Mouse (Mus musculus) midbrain, embryonic 13.5 days (tissue): ENCODE data around the gene Egr2. TPM values are rescaled to one million over a fixed set of nuclear protein-coding genes. Genes with fewer than 3 reads are reported as not detected.

Source experiments
- ATAC-seq: fragments of 200-750 bp; cut with Nextera tagmentation; 2 replicates; pipeline ENCODE4 v1.8.0; 2017; ENCODE audit warnings: mild to moderate bottlenecking, moderate TSS enrichment, moderate library complexity
- H3K27ac ChIP-seq: fragments of 300-500 bp; sonication (generic); 2 replicates; pipeline ENCODE4 v1.5.1; 2015; ENCODE audit warnings: inconsistent platforms, mild to moderate bottlenecking, moderate library complexity
- H3K27me3 ChIP-seq: fragments of 300-500 bp; sonication (generic); 2 replicates; pipeline ENCODE4 v1.6.1; 2015; ENCODE audit warnings: mild to moderate bottlenecking, inconsistent platforms
- H3K36me3 ChIP-seq: fragments of 300-500 bp; sonication (generic); 2 replicates; pipeline ENCODE4 v1.6.1; 2015; ENCODE audit warnings: mild to moderate bottlenecking, inconsistent platforms
- H3K4me1 ChIP-seq: fragments of 300-500 bp; sonication (generic); replicated peaks from 2 replicates; pipeline ENCODE4 v1.6.1; 2015; ENCODE audit warnings: inconsistent platforms
- H3K4me2 ChIP-seq: fragments of 300-500 bp; sonication (generic); replicated peaks from 2 replicates; pipeline ENCODE4 v1.6.1; 2015; ENCODE audit warnings: moderate library complexity, mild to moderate bottlenecking, inconsistent platforms
- H3K4me3 ChIP-seq: fragments of 300-500 bp; sonication (generic); replicated peaks from 2 replicates; pipeline ENCODE4 v1.5.1; 2015; ENCODE audit warnings: mild to moderate bottlenecking, inconsistent platforms
- H3K9ac ChIP-seq: fragments of 300-500 bp; sonication (generic); replicated peaks from 2 replicates; pipeline ENCODE4 v1.6.1; 2015; ENCODE audit warnings: mild to moderate bottlenecking, inconsistent platforms
- H3K9me3 ChIP-seq: fragments of 300-500 bp; sonication (generic); 2 replicates; pipeline ENCODE4 v1.6.1; 2016; ENCODE audit warnings: mild to moderate bottlenecking, inconsistent platforms
- WGBS: fragments of 180-500 bp; shearing (Covaris S2); methylation state at CpG from one replicate; pipeline ENCODE4 v1.1.7; 2015; 5-methylcytosine and 5-hydroxymethylcytosine counted together
- polyA plus RNA-seq: library from polyadenylated mRNA; unstranded; fragments of >200 nt; fragmentation: Nextera tagmentation; extraction: Ambion mirVana; gene quantifications from 2 replicates; pipeline ENCODE4 v1.2.1, GENCODE M21; 2015

Gene Egr2
- polyA plus RNA-seq, 1 experiment from 2014 or later = 0.24 TPM

DNA sequence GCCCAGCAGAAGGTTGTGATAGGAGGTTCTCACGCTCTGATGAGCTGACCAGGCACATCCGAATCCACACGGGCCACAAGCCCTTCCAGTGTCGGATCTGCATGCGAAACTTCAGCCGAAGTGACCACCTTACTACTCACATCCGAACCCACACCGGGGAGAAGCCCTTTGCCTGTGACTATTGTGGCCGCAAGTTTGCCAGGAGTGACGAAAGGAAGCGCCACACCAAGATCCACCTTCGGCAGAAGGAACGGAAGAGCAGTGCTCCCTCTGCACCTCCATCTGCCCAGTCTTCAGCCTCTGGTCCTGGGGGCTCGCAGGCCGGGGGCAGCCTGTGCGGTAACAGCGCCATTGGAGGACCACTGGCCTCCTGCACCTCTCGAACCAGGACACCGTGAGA is 5.3 kb downstream of the Egr2 start:
- Histone ChIP-seq H3K9me3 (no peaks in the 10 kb centered on the region), H3K27me3 (peaks cover 73% of the 10 kb centered on the region), H3K27ac (no peak overlapping the region), H3K9ac (no peak overlapping the region), H3K4me2 (no peak overlapping the region), H3K36me3 (no peaks in the 10 kb centered on the region), H3K4me1 (peaks cover 55% of the 10 kb centered on the region), H3K4me3 (no peak overlapping the region)
- ATAC-seq = no peak
- WGBS = 15% methylated on average over 19 of the region's 19 CpGs

DNA sequence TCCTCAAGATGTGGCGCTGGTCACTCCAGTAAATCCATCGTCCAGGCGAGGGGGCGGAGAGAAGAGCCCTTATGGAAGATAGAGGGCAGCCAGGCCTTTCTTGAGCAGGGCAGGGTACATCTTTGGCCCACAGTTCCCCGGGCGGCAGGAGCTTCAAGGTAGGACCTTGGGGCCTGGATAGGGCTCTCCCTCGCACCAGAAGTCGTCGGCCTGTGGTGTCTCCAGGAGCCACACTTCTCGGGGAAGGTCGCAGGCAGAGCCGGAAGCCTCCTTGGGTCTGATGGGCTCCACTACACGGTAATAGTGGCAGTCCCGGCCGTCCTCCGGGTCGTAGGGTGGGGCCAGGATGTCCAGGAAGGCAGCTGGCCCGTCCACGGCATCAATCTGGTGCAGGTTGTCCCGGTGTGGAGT is 12.6 kb downstream of the Egr2 start:
- H3K36me3 ChIP-seq = no peaks in the 10 kb centered on the region
- H3K9ac ChIP-seq = peak overlapping the region; percentile 89
- H3K4me1 ChIP-seq = peaks cover 47% of the 10 kb centered on the region
- H3K4me2 ChIP-seq = peak overlapping the region; percentile 97
- WGBS = under 1% methylated on average over 20 of the region's 20 CpGs
- peaks cover 10% of the 10 kb centered on the region for H3K27me3 ChIP-seq
- H3K4me3 ChIP-seq = peak overlapping the region; percentile 87
- H3K27ac ChIP-seq = peak overlapping the region; percentile 97
- no peaks in the 10 kb centered on the region for H3K9me3 ChIP-seq
- peak; percentile 29 for ATAC-seq

DNA sequence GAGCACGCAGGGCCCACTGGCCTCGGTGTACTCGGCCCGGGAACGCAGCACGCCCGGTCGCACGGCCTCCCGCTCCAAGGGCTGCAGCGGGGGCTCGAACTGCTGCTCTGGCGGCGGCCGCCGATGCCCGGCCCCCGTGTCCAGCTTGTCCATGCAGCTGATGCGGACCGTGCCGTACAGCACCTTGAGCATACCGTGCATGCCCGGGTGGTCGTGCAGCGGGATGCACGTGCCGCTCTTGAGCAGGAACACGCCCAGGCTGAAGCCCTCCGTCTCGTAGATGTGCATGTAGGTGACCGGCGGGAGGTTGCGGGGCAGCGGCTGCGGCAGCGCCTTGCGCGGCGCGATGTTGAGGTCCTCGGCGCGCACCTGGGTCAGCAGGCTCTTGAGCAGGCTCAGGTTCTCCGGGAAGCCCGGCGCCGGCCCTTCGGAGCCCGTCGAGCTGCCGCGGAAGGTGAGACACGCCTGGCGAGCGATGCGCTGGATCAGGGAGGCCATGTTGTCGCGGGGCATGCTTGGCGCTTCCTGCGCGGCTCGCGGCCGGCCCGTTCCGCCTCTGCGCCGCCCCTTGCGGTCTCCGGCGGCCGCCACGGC is 13.1 kb downstream of the Egr2 start:
- under 1% methylated on average over 73 of the region's 73 CpGs for WGBS
- no peaks in the 10 kb centered on the region for H3K9me3 ChIP-seq
- peak; percentile 82 for ATAC-seq
- H3K9ac ChIP-seq = peak overlapping the region; percentile 89
- H3K4me3 ChIP-seq = peak overlapping the region; percentile 87
- peak overlapping the region; percentile 97 for H3K27ac ChIP-seq
- peaks cover 7% of the 10 kb centered on the region; the same call in 1 of the 2 replicates for H3K27me3 ChIP-seq
- H3K4me2 ChIP-seq = peak overlapping the region; percentile 97
- no peaks in the 10 kb centered on the region for H3K36me3 ChIP-seq
- peaks cover 47% of the 10 kb centered on the region for H3K4me1 ChIP-seq

DNA sequence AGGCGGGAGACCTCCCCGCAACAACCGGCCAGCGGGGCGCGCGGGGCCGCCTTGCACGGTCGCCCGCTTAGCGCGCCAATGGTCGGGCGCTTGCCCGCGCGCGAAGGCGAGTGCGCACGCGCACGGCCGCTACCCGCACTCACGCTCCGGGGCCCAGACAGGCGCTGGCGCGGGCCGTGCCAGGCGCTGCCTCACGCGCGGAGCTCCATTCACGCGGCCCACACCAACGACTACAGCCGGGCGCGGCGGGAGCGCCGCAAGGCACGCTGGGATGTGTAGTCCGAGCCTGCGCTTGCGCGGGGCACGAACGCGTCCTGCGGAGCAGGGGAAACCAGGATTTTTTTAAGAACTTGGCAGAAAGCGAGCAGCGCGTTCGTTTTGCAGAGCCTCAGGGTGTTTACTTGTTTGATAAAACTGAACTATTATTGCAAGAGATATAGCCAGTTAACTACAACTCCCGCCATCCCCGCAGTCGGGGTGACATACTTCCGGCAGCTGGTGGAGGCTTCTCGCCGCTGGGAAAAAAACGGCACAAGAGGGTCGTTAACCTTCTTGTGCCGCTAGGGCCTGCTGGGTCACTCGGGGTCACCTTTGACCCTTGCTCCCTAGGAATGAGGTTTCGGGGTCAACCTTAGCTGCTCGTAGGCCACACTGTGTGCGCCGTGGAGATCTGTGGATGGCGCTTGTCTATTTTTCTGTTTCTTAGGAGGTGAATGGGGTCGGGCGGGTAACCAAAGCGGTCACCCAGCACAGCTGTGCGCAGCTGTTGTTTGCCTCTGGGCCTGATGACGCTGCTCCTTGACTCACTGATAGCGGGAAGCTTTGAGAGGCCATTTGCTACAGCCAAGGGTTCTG is 13.8 kb downstream of the Egr2 start, which contains the start of gene Ado:
Gene Ado (minus strand): TSS at position 79 of the 855 bp plus-strand sequence.
- Histone ChIP-seq H3K4me1 (peaks cover 47% of the 10 kb centered on the region), H3K4me3 (peak within 1 kb of the TSS; percentile 87), H3K27ac (peak within 1 kb of the TSS; percentile 97), H3K27me3 (peaks cover 11% of the 10 kb centered on the region), H3K4me2 (peak within 1 kb of the TSS; percentile 97), H3K36me3 (no peaks in the 10 kb centered on the region), H3K9me3 (no peaks in the 10 kb centered on the region), H3K9ac (peak within 1 kb of the TSS; percentile 89)
- peak; percentile 99 for ATAC-seq
- under 1% methylated on average over 78 of the region's 79 CpGs for WGBS

DNA sequence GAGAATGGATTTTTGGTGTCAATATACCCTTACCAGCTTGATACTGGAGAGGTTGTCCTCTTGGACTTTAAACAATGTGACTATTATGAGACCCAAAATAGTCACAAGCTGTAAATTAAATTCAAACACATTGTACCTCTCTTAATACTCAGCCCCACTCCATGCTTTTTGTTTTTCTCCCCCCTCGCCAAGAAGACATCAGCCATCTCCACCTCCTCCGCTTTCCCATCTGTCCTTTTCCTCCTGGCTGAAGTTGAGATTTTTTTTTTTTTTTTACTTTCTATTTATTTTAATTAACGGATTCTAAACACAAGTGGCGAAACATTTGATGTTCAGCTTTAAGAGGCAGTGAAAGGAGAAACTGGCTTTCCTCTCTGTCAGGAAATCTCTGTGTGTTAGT is 22.8 kb downstream of the Egr2 start:
- ATAC-seq = no peak
- H3K27ac ChIP-seq = no peak overlapping the region
- no peak overlapping the region for H3K4me3 ChIP-seq
- peaks cover 9% of the 10 kb centered on the region for H3K4me1 ChIP-seq
- peaks cover 5% of the 10 kb centered on the region; the same call in 1 of the 2 replicates for H3K9me3 ChIP-seq
- no peaks in the 10 kb centered on the region for H3K36me3 ChIP-seq
- H3K27me3 ChIP-seq = peaks cover 20% of the 10 kb centered on the region
- H3K9ac ChIP-seq = no peak overlapping the region
- H3K4me2 ChIP-seq = no peak overlapping the region
- 87% methylated on average over 4 of the region's 4 CpGs for WGBS

DNA sequence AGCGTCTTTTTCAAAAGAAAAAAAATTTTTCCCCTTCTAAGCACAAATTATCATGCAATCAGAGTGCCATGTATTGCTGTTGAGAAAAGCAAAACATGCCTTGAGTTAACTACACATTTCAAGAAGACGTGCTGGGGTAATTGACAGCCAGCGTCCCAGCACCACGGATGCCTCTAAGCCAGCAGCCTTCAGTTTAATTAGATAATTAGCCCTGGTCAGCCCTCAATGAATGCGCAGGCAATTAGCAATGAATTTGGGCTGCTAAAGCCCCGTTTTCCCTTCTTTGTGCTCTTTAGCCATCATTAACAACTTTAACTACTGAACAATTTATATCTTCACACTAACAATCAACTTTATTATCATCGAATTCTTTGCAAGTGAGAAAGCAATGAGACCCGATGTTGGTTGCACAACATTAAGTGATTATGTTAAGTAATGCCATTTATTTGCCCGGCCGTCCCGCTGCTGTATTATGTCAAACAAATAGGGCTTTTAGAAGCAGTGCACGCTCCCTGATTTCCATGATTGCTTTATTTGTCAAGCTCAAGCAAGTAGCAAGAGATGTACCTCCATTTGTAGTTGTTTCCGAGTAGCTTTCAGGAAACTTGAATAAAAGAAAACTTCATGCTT is 24.6 kb downstream of the Egr2 start:
- Histone ChIP-seq H3K4me2 (no peak overlapping the region; the same call in 1 of the 2 replicates), H3K4me3 (no peak overlapping the region), H3K9ac (no peak overlapping the region), H3K36me3 (no peaks in the 10 kb centered on the region), H3K9me3 (peaks cover 5% of the 10 kb centered on the region; the same call in 1 of the 2 replicates), H3K27ac (no peak overlapping the region), H3K27me3 (peaks cover 31% of the 10 kb centered on the region), H3K4me1 (peaks cover 9% of the 10 kb centered on the region)
- WGBS = 36% methylated on average over 13 of the region's 13 CpGs
- peak; percentile 30; the same call in 1 of the 2 replicates for ATAC-seq

DNA sequence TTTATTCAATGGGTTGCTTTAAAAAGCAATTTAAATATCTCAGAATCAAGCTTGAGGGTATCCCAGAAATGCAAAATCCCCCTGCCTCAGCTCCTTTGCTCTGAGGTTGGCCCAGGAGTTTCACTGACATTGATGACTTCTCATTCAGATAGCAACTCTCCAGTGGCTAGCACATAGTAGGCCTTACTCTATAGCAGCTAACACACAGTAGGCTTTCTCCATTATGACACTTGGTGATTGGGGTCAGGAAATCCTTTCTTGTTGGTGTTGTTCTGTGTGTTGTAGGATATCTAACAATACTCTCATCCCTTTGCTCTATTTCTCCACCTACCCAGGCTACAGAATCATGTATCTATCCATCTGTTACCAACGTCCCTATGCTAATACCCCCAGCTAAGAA is 25.9 kb downstream of the Egr2 start:
- H3K4me1 ChIP-seq = peaks cover 15% of the 10 kb centered on the region
- ATAC-seq = no peak
- no peak overlapping the region for H3K4me2 ChIP-seq
- no peak overlapping the region for H3K4me3 ChIP-seq
- H3K27me3 ChIP-seq = peaks cover 35% of the 10 kb centered on the region
- H3K9ac ChIP-seq = no peak overlapping the region
- H3K9me3 ChIP-seq = peaks cover 5% of the 10 kb centered on the region; the same call in 1 of the 2 replicates
- H3K27ac ChIP-seq = no peak overlapping the region
- WGBS = 81% methylated on average over 1 of the region's 1 CpGs
- no peaks in the 10 kb centered on the region for H3K36me3 ChIP-seq

DNA sequence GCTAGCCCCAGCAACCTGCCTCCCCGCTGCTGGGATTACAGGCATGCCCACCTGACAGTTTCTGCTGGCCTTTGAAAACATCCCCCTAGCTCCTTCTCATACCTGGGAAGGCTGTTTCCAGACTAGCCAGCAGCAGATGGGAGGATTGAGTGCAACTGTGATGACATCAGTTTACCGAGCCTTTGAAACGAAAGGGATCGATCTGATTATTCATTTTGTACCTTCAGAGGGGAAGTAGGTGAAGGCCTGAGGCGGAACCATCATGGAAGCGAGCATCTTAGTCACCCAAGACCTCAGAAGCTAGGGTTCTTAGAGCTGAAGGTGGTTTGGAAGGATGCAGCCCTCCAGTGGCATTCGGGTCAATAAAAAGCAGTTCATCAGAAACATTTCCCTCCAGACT is 29.2 kb downstream of the Egr2 start:
- Histone ChIP-seq H3K9ac (no peak overlapping the region), H3K4me2 (no peak overlapping the region), H3K4me3 (no peak overlapping the region), H3K4me1 (peaks cover 16% of the 10 kb centered on the region), H3K36me3 (no peaks in the 10 kb centered on the region), H3K27me3 (peaks cover 32% of the 10 kb centered on the region), H3K27ac (no peak overlapping the region), H3K9me3 (no peaks in the 10 kb centered on the region)
- ATAC-seq = no peak
- 93% methylated on average over 7 of the region's 7 CpGs for WGBS

DNA sequence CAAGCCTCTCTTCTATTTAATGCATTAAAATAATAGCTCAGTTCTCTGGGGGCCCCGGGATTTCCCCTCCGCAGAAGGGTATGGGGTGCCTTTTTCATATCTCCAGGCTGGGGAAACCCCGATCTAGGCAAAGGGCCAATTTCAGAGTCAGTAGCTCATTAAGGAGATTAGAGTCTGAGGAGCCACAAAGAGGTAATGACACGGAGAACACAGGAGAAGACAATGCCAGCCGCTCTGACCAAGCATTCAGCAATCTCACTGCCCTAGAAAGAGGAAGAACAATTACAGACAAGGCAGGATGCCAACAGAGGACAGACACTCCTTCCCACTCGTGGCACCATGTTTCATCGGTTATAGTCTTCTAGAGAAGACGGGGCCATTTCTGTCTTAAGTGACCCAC is 30.8 kb downstream of the Egr2 start:
- Histone ChIP-seq H3K9me3 (no peaks in the 10 kb centered on the region), H3K27me3 (peaks cover 32% of the 10 kb centered on the region), H3K4me3 (no peak overlapping the region), H3K4me2 (no peak overlapping the region), H3K4me1 (peaks cover 7% of the 10 kb centered on the region; the same call in 1 of the 2 replicates), H3K27ac (no peak overlapping the region), H3K36me3 (no peaks in the 10 kb centered on the region), H3K9ac (no peak overlapping the region)
- WGBS = 55% methylated on average over 8 of the region's 8 CpGs
- ATAC-seq = peak; percentile 53; the same call in 1 of the 2 replicates

DNA sequence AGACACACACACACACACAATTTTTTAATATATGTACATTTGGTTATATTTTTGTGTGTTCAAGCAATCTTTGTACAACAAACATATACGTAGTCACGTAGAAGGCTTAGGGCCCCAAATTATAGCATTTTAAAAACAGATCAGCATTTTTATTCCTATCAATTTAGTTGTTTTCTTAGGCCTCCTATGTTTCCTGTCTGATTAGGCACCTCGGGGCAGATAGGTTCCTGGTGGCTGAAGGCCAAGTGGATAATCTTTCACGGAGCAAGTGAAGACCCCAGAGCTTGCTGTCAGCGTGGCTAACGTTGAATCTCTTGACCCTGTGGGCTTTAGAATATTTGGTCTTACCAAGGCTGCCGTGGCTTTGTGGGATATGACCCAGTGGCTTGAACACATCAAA is 34.3 kb downstream of the Egr2 start:
- H3K4me1 ChIP-seq = peaks cover 7% of the 10 kb centered on the region; the same call in 1 of the 2 replicates
- H3K27me3 ChIP-seq = peaks cover 5% of the 10 kb centered on the region; the same call in 1 of the 2 replicates
- no peaks in the 10 kb centered on the region for H3K36me3 ChIP-seq
- H3K4me3 ChIP-seq = no peak overlapping the region
- WGBS = 85% methylated on average over 7 of the region's 7 CpGs
- no peak overlapping the region for H3K9ac ChIP-seq
- ATAC-seq = no peak
- no peak overlapping the region for H3K27ac ChIP-seq
- H3K9me3 ChIP-seq = no peaks in the 10 kb centered on the region
- no peak overlapping the region for H3K4me2 ChIP-seq

DNA sequence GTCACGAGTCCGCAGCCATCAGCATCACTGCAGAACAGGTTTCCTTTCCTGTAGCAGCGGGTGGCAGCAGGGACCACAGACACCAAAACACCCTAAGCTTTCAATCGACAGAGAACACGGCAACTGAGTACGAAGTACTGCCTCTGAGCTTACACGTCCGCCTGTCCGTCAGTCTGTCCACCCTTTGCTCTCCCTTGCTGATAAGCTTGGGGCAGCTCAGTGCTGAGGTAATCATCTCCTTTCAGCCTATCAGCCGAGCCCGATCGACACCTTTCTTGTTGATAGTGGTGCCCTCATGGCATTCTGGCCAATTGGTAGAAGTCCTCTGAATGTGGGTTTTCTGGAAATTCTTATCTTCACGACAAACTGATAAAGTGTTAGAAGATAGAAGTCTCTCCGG is 36.2 kb downstream of the Egr2 start:
- no peak overlapping the region for H3K4me3 ChIP-seq
- H3K36me3 ChIP-seq = no peaks in the 10 kb centered on the region
- no peak for ATAC-seq
- H3K4me2 ChIP-seq = no peak overlapping the region
- no peak overlapping the region for H3K27ac ChIP-seq
- no peaks in the 10 kb centered on the region for H3K9me3 ChIP-seq
- 95% methylated on average over 14 of the region's 14 CpGs for WGBS
- H3K4me1 ChIP-seq = no peaks in the 10 kb centered on the region
- no peaks in the 10 kb centered on the region for H3K27me3 ChIP-seq
- no peak overlapping the region for H3K9ac ChIP-seq

DNA sequence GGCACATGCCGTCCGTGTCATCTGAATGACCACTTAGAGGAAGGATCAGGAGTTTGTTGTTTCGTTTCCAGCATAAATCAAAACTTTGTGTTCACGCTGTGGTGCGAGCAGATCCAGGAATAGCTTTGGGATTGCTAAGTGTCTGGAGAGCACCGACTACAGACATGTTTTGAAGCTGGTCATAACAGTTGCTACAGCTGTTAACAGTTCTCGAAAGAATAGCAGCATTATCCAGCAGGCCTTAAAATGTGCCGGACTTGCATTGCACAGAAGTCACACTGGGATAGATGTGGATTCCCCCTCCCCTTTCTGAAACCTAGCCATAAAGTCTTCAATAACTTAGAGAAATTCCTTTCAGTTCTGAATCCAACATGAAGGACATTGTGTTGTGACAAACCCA is 38.0 kb downstream of the Egr2 start:
- Histone ChIP-seq H3K27me3 (no peaks in the 10 kb centered on the region), H3K36me3 (no peaks in the 10 kb centered on the region), H3K27ac (no peak overlapping the region), H3K4me1 (no peaks in the 10 kb centered on the region), H3K4me3 (no peak overlapping the region), H3K9ac (no peak overlapping the region), H3K9me3 (no peaks in the 10 kb centered on the region), H3K4me2 (no peak overlapping the region)
- WGBS = 73% methylated on average over 8 of the region's 8 CpGs
- no peak for ATAC-seq
